Mouse (Mus musculus): Measurements from ENCODE around the gene Gm49510. TPM values are rescaled to one million over a fixed set of nuclear protein-coding genes. Genes with fewer than 3 reads are reported as not detected.

Gm49510 gene
- polyA plus RNA-seq, 1 experiment from 2014 or later: 0.07 TPM

GRCm38 (mm10) chr15:78898507-78899001, 913 bp upstream of the Gm49510 start:
- DNase-seq (no peak), ATAC-seq (no peak)
- H3K9me3 ChIP-seq (ENCODE audit: low read length): no peaks in the 10 kb centered on the region
- peaks cover 73% of the 10 kb centered on the region for H3K4me1 ChIP-seq (ENCODE audit: insufficient read depth)
- TF ChIP-seq CTCF (IDR thresholded peaks at IDR 0.05; ENCODE audit: low read depth) (no peak), EP300 (IDR thresholded peaks at IDR 0.05; ENCODE audit: low read depth) (peak; percentile 16; the same call in 1 of the 2 replicates)
- H3K36me3 ChIP-seq (replicated peaks; ENCODE audit: insufficient read depth, low read length): peaks cover 13% of the 10 kb centered on the region
- H3K4me2 ChIP-seq (ENCODE audit: low read depth, low read length): peak overlapping the region; percentile 99
- H3K4me3 ChIP-seq (ENCODE audit: low read depth, low read length): peak overlapping the region; percentile 83; the same call in 1 of the 2 replicates
- WGBS (ENCODE audit: insufficient replicate concordance): 31% methylated on average over 6 of the region's 6 CpGs
- peak overlapping the region; percentile 84 for H3K27ac ChIP-seq (ENCODE audit: low read depth)
- peak overlapping the region; percentile 46 for H3K9ac ChIP-seq (replicated peaks)
- H3K27me3 ChIP-seq (ENCODE audit: insufficient read depth, low read length): no peaks in the 10 kb centered on the region

- H3K4me2 ChIP-seq (ENCODE audit: low read depth, low read length): peak within 1 kb of the TSS; percentile 99
- peaks cover 13% of the 10 kb centered on the region; the same call in 1 of the 2 replicates for H3K36me3 ChIP-seq (replicated peaks; ENCODE audit: insufficient read depth, low read length)
- TF ChIP-seq CTCF (IDR thresholded peaks at IDR 0.05; ENCODE audit: low read depth) (no peak), EP300 (IDR thresholded peaks at IDR 0.05; ENCODE audit: low read depth) (no peak)
- peak within 1 kb of the TSS; percentile 82 for H3K9ac ChIP-seq (replicated peaks)
- under 1% methylated on average over 42 of the region's 47 CpGs for WGBS (ENCODE audit: insufficient replicate concordance)
- H3K27ac ChIP-seq (ENCODE audit: low read depth): peak within 1 kb of the TSS; percentile 84
- ATAC-seq: peak; percentile 58
- H3K9me3 ChIP-seq (ENCODE audit: low read length): no peaks in the 10 kb centered on the region
- DNase-seq: peak; percentile 81
- peaks cover 59% of the 10 kb centered on the region for H3K4me1 ChIP-seq (ENCODE audit: insufficient read depth)
- no peaks in the 10 kb centered on the region for H3K27me3 ChIP-seq (ENCODE audit: insufficient read depth, low read length)
- peak within 1 kb of the TSS; percentile 83 for H3K4me3 ChIP-seq (ENCODE audit: low read depth, low read length)
Observed at GRCm38 (mm10) chr15:78899740-78900584, 495 bp downstream of the Gm49510 start, which contains the start of gene Sh3bp1. TSS of gene Sh3bp1 (plus strand) at chr15:78899768.

- Histone ChIP-seq H3K27ac (ENCODE audit: low read depth) (peak overlapping the region; percentile 84), H3K9ac (replicated peaks) (peak overlapping the region; percentile 82), H3K9me3 (ENCODE audit: low read length) (no peaks in the 10 kb centered on the region), H3K4me3 (ENCODE audit: low read depth, low read length) (peak overlapping the region; percentile 83), H3K36me3 (replicated peaks; ENCODE audit: insufficient read depth, low read length) (peaks cover 17% of the 10 kb centered on the region; the same call in 1 of the 2 replicates), H3K4me1 (ENCODE audit: insufficient read depth) (peaks cover 50% of the 10 kb centered on the region), H3K4me2 (ENCODE audit: low read depth, low read length) (peak overlapping the region; percentile 99), H3K27me3 (ENCODE audit: insufficient read depth, low read length) (no peaks in the 10 kb centered on the region)
- 26% methylated on average over 18 of the region's 18 CpGs for WGBS (ENCODE audit: insufficient replicate concordance)
- DNase-seq (peak; percentile 41), ATAC-seq (no peak)
- TF ChIP-seq EP300 (IDR thresholded peaks at IDR 0.05; ENCODE audit: low read depth) (no peak), CTCF (IDR thresholded peaks at IDR 0.05; ENCODE audit: low read depth) (no peak)
Observed at GRCm38 (mm10) chr15:78900585-78901421, 1.3 kb downstream of the Gm49510 start.

- Histone ChIP-seq H3K9me3 (ENCODE audit: low read length) (no peaks in the 10 kb centered on the region), H3K4me1 (ENCODE audit: insufficient read depth) (peaks cover 44% of the 10 kb centered on the region), H3K36me3 (replicated peaks; ENCODE audit: insufficient read depth, low read length) (peaks cover 22% of the 10 kb centered on the region), H3K4me3 (ENCODE audit: low read depth, low read length) (peak overlapping the region; percentile 83; the same call in 1 of the 2 replicates), H3K4me2 (ENCODE audit: low read depth, low read length) (peak overlapping the region; percentile 99), H3K9ac (replicated peaks) (no peak overlapping the region; the same call in 1 of the 2 replicates), H3K27me3 (ENCODE audit: insufficient read depth, low read length) (no peaks in the 10 kb centered on the region), H3K27ac (ENCODE audit: low read depth) (peak overlapping the region; percentile 84; the same call in 1 of the 2 replicates)
- TF ChIP-seq CTCF (IDR thresholded peaks at IDR 0.05; ENCODE audit: low read depth) (no peak), EP300 (IDR thresholded peaks at IDR 0.05; ENCODE audit: low read depth) (no peak)
- WGBS (ENCODE audit: insufficient replicate concordance): 65% methylated on average over 8 of the region's 8 CpGs
- DNase-seq (no peak), ATAC-seq (no peak)
Observed at GRCm38 (mm10) chr15:78901422-78901789, 1.9 kb downstream of the Gm49510 start.

- peak overlapping the region; percentile 15; the same call in 1 of the 2 replicates for H3K4me2 ChIP-seq (ENCODE audit: low read depth, low read length)
- DNase-seq (peak; percentile 87), ATAC-seq (peak; percentile 52)
- no peaks in the 10 kb centered on the region for H3K9me3 ChIP-seq (ENCODE audit: low read length)
- H3K9ac ChIP-seq (replicated peaks): peak overlapping the region; percentile 53; the same call in 1 of the 2 replicates
- no peak overlapping the region for H3K27ac ChIP-seq (ENCODE audit: low read depth)
- H3K4me3 ChIP-seq (ENCODE audit: low read depth, low read length): no peak overlapping the region
- peaks cover 26% of the 10 kb centered on the region for H3K4me1 ChIP-seq (ENCODE audit: insufficient read depth)
- WGBS (ENCODE audit: insufficient replicate concordance): 6% methylated on average over 2 of the region's 2 CpGs
- TF ChIP-seq CTCF (IDR thresholded peaks at IDR 0.05; ENCODE audit: low read depth): peak; percentile 97
- no peak for TF ChIP-seq EP300 (IDR thresholded peaks at IDR 0.05; ENCODE audit: low read depth)
- peaks cover 40% of the 10 kb centered on the region for H3K36me3 ChIP-seq (replicated peaks; ENCODE audit: insufficient read depth, low read length)
- H3K27me3 ChIP-seq (ENCODE audit: insufficient read depth, low read length): no peaks in the 10 kb centered on the region
Observed at GRCm38 (mm10) chr15:78903243-78903642, 3.8 kb downstream of the Gm49510 start.

All from liver, postnatal 0 days (tissue).